Mouse (Mus musculus): ENCODE data around the gene Reck.

Reck gene

GRCm38 (mm10) chr4:43942421-43942820, 67.1 kb downstream of the Reck start:
- ChIA-PET POLR2A (interaction anchor here (0.9 to 2.2 kb wide), 19 partner anchors 9 to 70 kb away, joined by 3 to 11 read pairs (median 4); partner anchors contain the start of genes Glipr2 (in 2 of the 4), Ccin (in 1 of the 4) and Clta (in 1 of the 4)), CTCF (interaction anchor here (0.6 to 2.1 kb wide), 5 partner anchors 17 to 69 kb away, joined by 3 to 8 read pairs (median 4); partner anchors contain the start of gene Ccin (in 1 of the 4))

GRCm38 (mm10) chr4:43947571-43947970, 72.2 kb downstream of the Reck start:
- CTCF ChIA-PET = interaction anchor here in 1 of 4 experiments (1.4 kb wide), 1 partner anchor 13 kb away, joined by 3 read pairs; no protein-coding TSS in a partner anchor
- POLR2A ChIA-PET = interaction anchor here in 1 of 4 experiments (0.5 kb wide), 1 partner anchor 17 kb away, joined by 3 read pairs; no protein-coding TSS in a partner anchor

- CTCF ChIA-PET = interaction anchor here (0.7 to 3.5 kb wide), 17 partner anchors 11 to 327 kb away, joined by 3 to 14 read pairs (median 4); no protein-coding TSS in a partner anchor
- POLR2A ChIA-PET = interaction anchor here in 3 of 4 experiments (0.7 to 6.0 kb wide), 26 partner anchors 8 to 395 kb away, joined by 3 to 98 read pairs (median 3); partner anchors contain the start of genes Ccin (in 1 of the 3), Creb3 (in 1 of the 3), Gba2 (in 1 of the 3) and Rgp1 (in 1 of the 3)
Observed at GRCm38 (mm10) chr4:43957292-43957845, 82.0 kb downstream of the Reck start, which contains the start of gene Glipr2. Gene Glipr2 (plus strand): TSS chr4:43957401.

GRCm38 (mm10) chr4:43957846-43958461, 82.6 kb downstream of the Reck start:
- POLR2A ChIA-PET = interaction anchor here (0.7 to 6.0 kb wide), 25 partner anchors 8 to 396 kb away, joined by 3 to 98 read pairs (median 3); partner anchors contain the start of genes Ccin (in 1 of the 4), Creb3 (in 1 of the 4), Gba2 (in 1 of the 4) and Rgp1 (in 1 of the 4)
- CTCF ChIA-PET = interaction anchor here in 2 of 4 experiments (0.6 to 3.5 kb wide), 16 partner anchors 11 to 328 kb away, joined by 3 to 14 read pairs (median 4); no protein-coding TSS in a partner anchor

GRCm38 (mm10) chr4:43959523-43960179, 84.3 kb downstream of the Reck start:
- ChIA-PET POLR2A (interaction anchor here (0.5 to 6.0 kb wide), 14 partner anchors 11 to 250 kb away, joined by 3 to 98 read pairs (median 4); partner anchors contain the start of genes Ccin (in 1 of the 4), Clta (in 1 of the 4) and Olfr71 (in 1 of the 4)), CTCF (interaction anchor here in 3 of 4 experiments (0.5 to 1.3 kb wide), 3 partner anchors 34 to 666 kb away, joined by 3 to 4 read pairs (median 3); no protein-coding TSS in a partner anchor)

- POLR2A ChIA-PET = interaction anchor here in 3 of 4 experiments (0.9 to 6.0 kb wide), 7 partner anchors 12 to 53 kb away, joined by 3 to 98 read pairs (median 4); partner anchors contain the start of gene Ccin (in 1 of the 3)
Observed at GRCm38 (mm10) chr4:43960207-43960606, 84.9 kb downstream of the Reck start.

GRCm38 (mm10) chr4:43964326-43964833, 89.0 kb downstream of the Reck start:
- ChIA-PET POLR2A (interaction anchor here in 3 of 4 experiments (0.6 to 2.6 kb wide), 19 partner anchors 8 to 206 kb away, joined by 3 to 13 read pairs (median 4); partner anchors contain the start of gene Clta (in 1 of the 3)), CTCF (interaction anchor here in 2 of 4 experiments (0.7 to 1.9 kb wide), 4 partner anchors 18 to 201 kb away, joined by 3 to 5 read pairs (median 3); no protein-coding TSS in a partner anchor)

More at GRCm38 (mm10) chr4:43960207-43960606, 84.9 kb downstream of the Reck start:
- CTCF ChIA-PET = interaction anchor here in 1 of 4 experiments (0.5 kb wide), 1 partner anchor 666 kb away, joined by 4 read pairs; no protein-coding TSS in a partner anchor

GRCm38 (mm10) chr4:43964951-43965684, 89.8 kb downstream of the Reck start:
- POLR2A ChIA-PET = interaction anchor here (0.6 to 2.6 kb wide), 24 partner anchors 7 to 205 kb away, joined by 3 to 13 read pairs (median 4); partner anchors contain the start of genes Clta (in 1 of the 4) and Glipr2 (in 1 of the 4)
- CTCF ChIA-PET = interaction anchor here in 3 of 4 experiments (0.7 to 1.9 kb wide), 6 partner anchors 17 to 234 kb away, joined by 3 to 5 read pairs (median 3); no protein-coding TSS in a partner anchor

- ChIA-PET CTCF (interaction anchor here in 2 of 4 experiments (1.2 to 1.9 kb wide), 3 partner anchors 16 to 235 kb away, joined by 3 to 5 read pairs (median 4); no protein-coding TSS in a partner anchor), POLR2A (interaction anchor here (0.6 to 2.6 kb wide), 18 partner anchors 8 to 169 kb away, joined by 3 to 10 read pairs (median 4); partner anchors contain the start of genes Clta (in 1 of the 4) and Glipr2 (in 1 of the 4))
Observed at GRCm38 (mm10) chr4:43965856-43966535, 90.7 kb downstream of the Reck start.

- ChIA-PET POLR2A (interaction anchor here in 3 of 4 experiments (0.8 to 11.2 kb wide), 8 partner anchors 11 to 123 kb away, joined by 3 to 98 read pairs (median 6); partner anchors contain the start of genes Glipr2 (in 2 of the 3) and Ccin (in 1 of the 3)), CTCF (interaction anchor here in 2 of 4 experiments (0.9 to 1.9 kb wide), 3 partner anchors 11 to 43 kb away, joined by 3 to 10 read pairs (median 3); partner anchors contain the start of gene Glipr2 (in 1 of the 2))
Observed at GRCm38 (mm10) chr4:43968650-43969049, 93.3 kb downstream of the Reck start.

- ChIA-PET POLR2A (interaction anchor here in 2 of 4 experiments (0.7 to 11.2 kb wide), 10 partner anchors 10 to 408 kb away, joined by 3 to 98 read pairs (median 3); partner anchors contain the start of genes Glipr2 (in 2 of the 2) and Ccin (in 1 of the 2)), CTCF (interaction anchor here in 3 of 4 experiments (0.6 to 1.9 kb wide), 9 partner anchors 12 to 700 kb away, joined by 3 to 13 read pairs (median 3); partner anchors contain the start of genes Glipr2 (in 1 of the 3), Npr2 (in 1 of the 3) and Rnf38 (in 1 of the 3))
Observed at GRCm38 (mm10) chr4:43969373-43969772, 94.0 kb downstream of the Reck start.

- POLR2A ChIA-PET = interaction anchor here in 3 of 4 experiments (0.6 to 11.2 kb wide), 16 partner anchors 10 to 481 kb away, joined by 3 to 98 read pairs (median 4); partner anchors contain the start of genes Glipr2 (in 2 of the 3), Ccin (in 1 of the 3), Creb3 (in 1 of the 3) and Tln1 (in 1 of the 3)
- CTCF ChIA-PET = interaction anchor here (0.6 to 3.0 kb wide), 12 partner anchors 9 to 1718 kb away, joined by 3 to 26 read pairs (median 3); partner anchors contain the start of gene Glipr2 (in 1 of the 4)
Observed at GRCm38 (mm10) chr4:43970393-43971330, 95.3 kb downstream of the Reck start.

GRCm38 (mm10) chr4:43971541-43972136, 96.3 kb downstream of the Reck start:
- CTCF ChIA-PET = interaction anchor here (0.6 to 3.0 kb wide), 17 partner anchors 8 to 1717 kb away, joined by 3 to 26 read pairs (median 3); partner anchors contain the start of gene Glipr2 (in 2 of the 4)
- POLR2A ChIA-PET = interaction anchor here (0.5 to 11.2 kb wide), 22 partner anchors 8 to 420 kb away, joined by 3 to 98 read pairs (median 4); partner anchors contain the start of genes Glipr2 (in 2 of the 4), Ccin (in 1 of the 4) and Clta (in 1 of the 4)

Measured in embryonic stem cell, embryonic (primary cell).